Mouse (Mus musculus): ENCODE data around the gene Tmem151a. TPM values are rescaled to one million over a fixed set of nuclear protein-coding genes. Genes with fewer than 3 reads are reported as not detected.

The Tmem151a gene
- polyA plus RNA-seq, 1 experiment from 2014 or later: 4.8 TPM

DNA sequence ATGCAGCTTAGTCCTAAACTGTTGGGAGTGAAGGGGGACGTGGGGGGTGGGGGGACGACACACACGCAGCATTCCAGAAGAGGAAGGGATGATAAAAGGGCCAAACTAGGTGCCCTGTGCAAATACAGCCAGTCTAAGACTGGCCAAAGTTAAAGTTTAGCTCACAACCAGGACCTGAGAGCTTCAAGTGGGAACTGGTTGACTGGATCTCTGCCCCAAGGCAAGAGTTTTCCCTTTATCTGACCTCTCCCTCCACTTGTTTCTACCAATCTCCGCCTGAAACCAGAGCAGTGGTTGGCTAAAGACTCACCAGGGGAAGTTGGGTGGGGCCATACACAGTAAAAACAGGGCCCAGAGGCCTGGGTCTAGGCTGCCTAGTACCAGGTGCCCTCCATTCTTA, 23.4 kb upstream of the Tmem151a start:
- H3K4me2 ChIP-seq: no peak overlapping the region
- H3K4me1 ChIP-seq: peaks cover 25% of the 10 kb centered on the region
- ATAC-seq (ENCODE audit: extremely low read depth, insufficient number of reproducible peaks, low FRiP score, low TSS enrichment): no peak
- peaks cover 66% of the 10 kb centered on the region for H3K36me3 ChIP-seq
- no peak overlapping the region; the same call in 1 of the 2 replicates for H3K27ac ChIP-seq (replicated peaks)
- H3K9ac ChIP-seq: peak overlapping the region; percentile 16; the same call in 1 of the 2 replicates
- no peak overlapping the region for H3K4me3 ChIP-seq
- WGBS: 27% methylated on average over 4 of the region's 4 CpGs
- no peaks in the 10 kb centered on the region for H3K9me3 ChIP-seq
- H3K27me3 ChIP-seq (replicated peaks): no peaks in the 10 kb centered on the region

DNA sequence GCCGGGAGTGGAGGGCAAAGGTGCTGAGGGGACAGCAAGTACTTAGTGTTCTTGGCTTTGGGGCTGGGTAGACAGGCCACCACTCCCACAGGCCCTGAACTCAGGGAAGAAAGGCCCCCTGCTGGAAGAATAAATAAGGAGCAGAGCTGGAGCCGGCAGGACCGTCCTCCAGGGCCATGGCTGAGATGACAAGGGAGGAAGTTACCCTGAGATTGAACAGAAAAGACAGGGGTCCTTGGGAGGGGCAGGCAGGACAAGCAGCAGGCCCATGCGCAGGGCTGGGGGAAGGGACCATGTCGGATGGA, 22.9 kb upstream of the Tmem151a start:
- H3K4me3 ChIP-seq: no peak overlapping the region
- peaks cover 66% of the 10 kb centered on the region for H3K36me3 ChIP-seq
- no peak for ATAC-seq (ENCODE audit: extremely low read depth, insufficient number of reproducible peaks, low FRiP score, low TSS enrichment)
- peaks cover 25% of the 10 kb centered on the region for H3K4me1 ChIP-seq
- H3K4me2 ChIP-seq: no peak overlapping the region
- WGBS: 20% methylated on average over 5 of the region's 5 CpGs
- no peak overlapping the region for H3K9ac ChIP-seq
- no peaks in the 10 kb centered on the region for H3K9me3 ChIP-seq
- no peak overlapping the region; the same call in 1 of the 2 replicates for H3K27ac ChIP-seq (replicated peaks)
- no peaks in the 10 kb centered on the region for H3K27me3 ChIP-seq (replicated peaks)

DNA sequence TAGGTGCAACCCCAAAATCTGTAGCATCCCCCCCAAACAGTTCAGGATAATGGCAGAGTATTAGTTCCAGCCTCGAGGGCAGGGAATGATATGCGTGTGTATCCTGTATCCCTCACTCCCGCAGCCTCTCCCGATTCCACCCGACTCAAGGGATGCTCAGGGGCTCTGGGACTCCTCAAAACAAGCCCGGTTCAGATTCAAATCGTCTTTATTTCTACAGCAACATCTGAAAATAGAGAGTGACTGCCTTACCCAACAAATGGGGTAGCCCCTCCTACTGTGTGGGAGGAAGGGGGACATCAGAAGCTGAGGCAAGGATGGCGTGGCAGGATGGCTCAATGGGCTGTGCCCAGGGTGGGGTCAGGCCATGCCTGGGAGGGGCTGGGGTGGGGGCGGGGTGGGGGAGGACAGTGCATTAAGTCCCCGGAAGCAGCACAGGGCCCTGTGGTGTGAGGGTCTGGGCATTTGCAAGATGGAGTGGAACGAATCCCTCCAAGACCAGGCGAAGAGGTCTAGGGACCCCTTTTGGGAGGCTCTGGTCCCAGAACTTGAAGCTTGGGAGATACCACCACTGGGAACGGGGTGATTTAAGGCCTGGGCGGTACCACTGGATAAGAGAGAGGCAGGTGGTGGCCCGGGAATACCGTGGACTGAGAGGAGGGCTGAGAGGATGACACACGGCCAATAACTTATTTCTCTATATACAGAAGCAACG, 22.4 kb upstream of the Tmem151a start:
- ATAC-seq (ENCODE audit: extremely low read depth, insufficient number of reproducible peaks, low FRiP score, low TSS enrichment): no peak
- WGBS: 67% methylated on average over 18 of the region's 18 CpGs
- H3K4me3 ChIP-seq: peak overlapping the region; percentile 4; the same call in 1 of the 2 replicates
- no peaks in the 10 kb centered on the region for H3K27me3 ChIP-seq (replicated peaks)
- H3K4me1 ChIP-seq: peaks cover 25% of the 10 kb centered on the region
- no peaks in the 10 kb centered on the region for H3K9me3 ChIP-seq
- H3K9ac ChIP-seq: peak overlapping the region; percentile 62; the same call in 1 of the 2 replicates
- H3K4me2 ChIP-seq: peak overlapping the region; percentile 97
- H3K27ac ChIP-seq (replicated peaks): no peak overlapping the region
- peaks cover 67% of the 10 kb centered on the region for H3K36me3 ChIP-seq

DNA sequence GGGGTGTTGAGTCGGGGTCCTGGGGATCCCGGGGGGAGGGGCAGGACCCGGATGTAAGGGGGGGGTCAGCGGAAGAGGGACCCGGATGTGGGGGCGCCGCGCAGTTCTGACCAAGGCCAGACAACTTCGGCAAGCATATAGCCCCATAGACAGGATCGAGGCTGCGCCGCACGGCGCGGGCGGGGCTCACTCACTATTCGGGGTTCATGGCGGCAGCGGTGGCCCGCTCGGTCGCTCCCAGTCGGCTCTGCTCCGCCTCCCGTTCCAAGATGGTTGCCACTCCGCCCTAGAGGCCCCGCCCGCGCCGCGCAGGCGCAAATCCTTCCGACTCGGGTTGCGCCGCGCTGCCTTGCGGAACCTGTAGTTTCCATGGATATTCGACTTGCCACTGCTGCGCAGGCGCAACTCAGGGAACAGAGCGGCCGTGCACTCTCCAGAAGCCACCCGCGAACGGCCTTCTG, 21.4 kb upstream of the Tmem151a start, which contains the start of gene Rab1b:
TSS of gene Rab1b (minus strand) at position 342 of the 461 bp plus-strand sequence.
- peaks cover 25% of the 10 kb centered on the region for H3K4me1 ChIP-seq
- H3K4me3 ChIP-seq: peak within 1 kb of the TSS; percentile 88
- WGBS: under 1% methylated on average over 46 of the region's 46 CpGs
- H3K27ac ChIP-seq (replicated peaks): peak within 1 kb of the TSS; percentile 94
- H3K27me3 ChIP-seq (replicated peaks): no peaks in the 10 kb centered on the region
- H3K9me3 ChIP-seq: no peaks in the 10 kb centered on the region
- peak within 1 kb of the TSS; percentile 97 for H3K4me2 ChIP-seq
- H3K36me3 ChIP-seq: peaks cover 67% of the 10 kb centered on the region
- peak within 1 kb of the TSS; percentile 95 for H3K9ac ChIP-seq
- ATAC-seq (ENCODE audit: extremely low read depth, insufficient number of reproducible peaks, low FRiP score, low TSS enrichment): peak; percentile 83

GRCm38 (mm10) chr19:5106074-5106473, 20.7 kb upstream of the Tmem151a start:
- Histone ChIP-seq H3K4me2 (peak overlapping the region; percentile 97), H3K4me3 (peak overlapping the region; percentile 88), H3K36me3 (peaks cover 67% of the 10 kb centered on the region), H3K9me3 (no peaks in the 10 kb centered on the region), H3K27ac (replicated peaks) (peak overlapping the region; percentile 94), H3K27me3 (replicated peaks) (no peaks in the 10 kb centered on the region), H3K4me1 (peaks cover 26% of the 10 kb centered on the region), H3K9ac (peak overlapping the region; percentile 95)
- ATAC-seq (ENCODE audit: extremely low read depth, insufficient number of reproducible peaks, low FRiP score, low TSS enrichment): no peak
- 9% methylated on average over 9 of the region's 9 CpGs for WGBS

DNA sequence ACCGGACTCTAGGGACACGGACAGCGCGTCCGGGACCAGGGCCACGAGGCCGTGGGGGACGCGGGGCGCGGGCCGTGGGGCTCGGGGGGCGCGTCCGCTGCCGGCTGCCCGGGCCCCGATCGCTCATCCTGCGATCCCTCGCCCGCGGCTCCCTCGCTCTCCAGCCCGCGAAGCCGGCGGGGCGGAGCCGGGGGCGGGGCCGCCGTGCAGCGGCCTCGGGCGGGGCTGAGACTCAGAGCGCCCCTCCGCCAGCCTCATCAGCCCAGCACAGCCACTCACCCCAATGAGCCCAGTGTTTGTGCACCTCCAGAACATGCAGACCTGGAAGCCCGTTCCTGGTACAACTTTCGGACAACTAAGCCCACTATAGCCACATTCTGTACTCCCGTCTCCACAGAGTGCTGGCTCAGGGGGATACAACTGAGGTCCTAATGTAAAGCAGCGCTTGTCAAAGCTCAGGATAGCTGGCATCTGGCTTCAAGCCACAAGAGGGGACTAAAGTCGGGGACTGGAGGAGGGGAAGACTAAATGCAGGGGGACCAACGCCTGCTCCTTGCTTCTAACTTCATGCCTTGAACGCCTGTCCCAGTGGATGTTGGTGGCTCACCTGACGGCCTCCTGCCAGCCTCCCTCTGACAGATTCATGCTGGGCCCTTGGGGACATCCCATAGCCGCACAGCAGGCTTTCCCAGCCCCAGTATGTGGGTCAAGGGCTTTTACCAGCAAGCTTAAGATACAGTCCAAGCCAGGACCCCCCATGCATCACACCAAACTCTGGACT, 13.2 kb upstream of the Tmem151a start, which contains the start of gene Cnih2:
TSS of gene Cnih2 (minus strand) at position 159 of the 781 bp plus-strand sequence.
- H3K4me1 ChIP-seq: peaks cover 66% of the 10 kb centered on the region
- peak within 1 kb of the TSS; percentile 58 for H3K4me3 ChIP-seq
- 0 out of 2 replicates have a peak, but pooled peaks have one; percentile 39 for ATAC-seq (ENCODE audit: extremely low read depth, insufficient number of reproducible peaks, low FRiP score, low TSS enrichment)
- peaks cover 48% of the 10 kb centered on the region for H3K36me3 ChIP-seq
- H3K9ac ChIP-seq: peak within 1 kb of the TSS; percentile 89
- H3K27me3 ChIP-seq (replicated peaks): peaks cover 15% of the 10 kb centered on the region; the same call in 1 of the 2 replicates
- H3K4me2 ChIP-seq: peak within 1 kb of the TSS; percentile 93
- no peaks in the 10 kb centered on the region for H3K9me3 ChIP-seq
- H3K27ac ChIP-seq (replicated peaks): peak within 1 kb of the TSS; percentile 28; the same call in 1 of the 2 replicates
- WGBS: 2% methylated on average over 40 of the region's 48 CpGs

DNA sequence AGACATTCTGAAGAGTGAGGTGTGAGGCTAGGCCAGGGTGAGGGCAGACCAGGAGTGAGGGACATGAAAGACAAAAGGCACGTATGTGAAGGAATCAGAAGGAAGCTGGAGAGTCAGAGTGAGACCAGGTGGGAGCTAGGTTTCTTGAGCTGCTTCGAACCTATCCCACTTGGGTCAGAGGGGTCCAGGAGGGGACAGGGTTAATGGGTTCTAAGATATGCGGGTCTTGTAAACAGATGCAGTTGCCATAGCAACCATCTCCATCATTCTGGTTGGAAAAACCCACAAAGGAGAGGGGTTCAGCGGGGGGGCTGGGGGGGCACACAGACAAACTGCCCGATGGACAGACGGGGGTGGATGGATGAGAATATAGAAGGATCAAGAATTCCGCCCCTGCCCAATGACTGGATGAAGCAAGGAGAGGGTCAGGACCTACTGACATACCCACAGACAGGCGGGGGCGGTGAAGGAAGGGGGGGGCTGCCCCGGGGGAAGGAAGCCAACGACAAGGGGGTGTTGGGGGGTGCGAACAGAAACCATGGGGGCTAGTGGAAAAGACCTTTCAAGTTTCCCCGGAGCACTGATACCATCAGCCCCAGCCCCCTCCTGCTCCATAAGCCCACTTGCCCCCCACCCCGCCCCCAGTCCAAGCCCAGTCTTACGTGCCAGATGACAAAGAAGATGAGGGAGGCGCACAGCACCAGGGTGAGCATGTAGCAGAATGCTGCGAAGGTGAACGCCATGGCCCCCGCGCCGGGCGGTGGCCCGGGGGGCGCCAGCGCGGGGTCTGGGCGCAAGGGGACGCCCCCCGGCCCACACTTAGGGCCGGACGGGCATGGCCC, 12.4 kb upstream of the Tmem151a start:
- no peak for ATAC-seq (ENCODE audit: extremely low read depth, insufficient number of reproducible peaks, low FRiP score, low TSS enrichment)
- peak overlapping the region; percentile 58 for H3K4me3 ChIP-seq
- H3K36me3 ChIP-seq: peaks cover 48% of the 10 kb centered on the region
- peaks cover 68% of the 10 kb centered on the region for H3K4me1 ChIP-seq
- H3K9me3 ChIP-seq: no peaks in the 10 kb centered on the region
- H3K27ac ChIP-seq (replicated peaks): no peak overlapping the region
- H3K4me2 ChIP-seq: peak overlapping the region; percentile 93
- WGBS: 5% methylated on average over 30 of the region's 31 CpGs
- H3K9ac ChIP-seq: peak overlapping the region; percentile 89
- peaks cover 15% of the 10 kb centered on the region; the same call in 1 of the 2 replicates for H3K27me3 ChIP-seq (replicated peaks)

DNA sequence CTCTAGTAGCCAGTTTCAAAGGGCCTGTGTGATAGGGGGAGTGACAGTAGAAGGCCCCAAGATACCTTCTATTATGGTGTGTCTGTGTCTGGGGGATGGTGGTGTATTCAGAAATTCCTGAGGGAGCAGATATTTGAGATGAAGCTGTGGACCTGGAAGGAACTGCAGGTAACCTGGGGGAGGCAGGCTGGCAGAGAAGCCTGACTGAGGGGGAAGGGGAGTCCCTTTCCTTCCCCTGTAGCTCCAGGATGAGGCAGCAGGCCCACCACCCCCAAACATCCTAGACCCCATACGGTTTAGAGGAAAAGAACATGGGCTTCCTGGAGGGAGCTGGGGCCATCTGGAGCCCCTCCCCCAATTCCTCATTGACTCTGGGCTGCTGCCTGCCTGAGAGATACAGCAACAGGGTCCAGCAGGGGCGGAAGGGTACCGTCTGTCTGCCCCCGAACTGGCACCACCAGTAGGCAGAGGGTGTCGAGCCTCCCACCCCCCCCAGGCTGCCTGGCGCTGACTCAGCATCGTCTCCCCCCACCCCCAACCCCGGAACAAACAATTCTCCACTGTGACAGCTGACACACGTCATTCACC, 10.7 kb upstream of the Tmem151a start:
- peak overlapping the region; percentile 34 for H3K9ac ChIP-seq
- peaks cover 48% of the 10 kb centered on the region for H3K36me3 ChIP-seq
- H3K27me3 ChIP-seq (replicated peaks): peaks cover 15% of the 10 kb centered on the region; the same call in 1 of the 2 replicates
- H3K9me3 ChIP-seq: no peaks in the 10 kb centered on the region
- whole genome bisulfite sequencing: 6% methylated on average over 9 of the region's 9 CpGs
- no peak for ATAC-seq (ENCODE audit: extremely low read depth, insufficient number of reproducible peaks, low FRiP score, low TSS enrichment)
- H3K27ac ChIP-seq (replicated peaks): no peak overlapping the region
- peak overlapping the region; percentile 93; the same call in 1 of the 2 replicates for H3K4me2 ChIP-seq
- no peak overlapping the region for H3K4me3 ChIP-seq
- peaks cover 65% of the 10 kb centered on the region for H3K4me1 ChIP-seq

- Histone ChIP-seq H3K4me2 (no peak overlapping the region), H3K36me3 (peaks cover 48% of the 10 kb centered on the region), H3K27ac (replicated peaks) (no peak overlapping the region), H3K27me3 (replicated peaks) (peaks cover 15% of the 10 kb centered on the region; the same call in 1 of the 2 replicates), H3K9me3 (no peaks in the 10 kb centered on the region), H3K4me1 (peaks cover 56% of the 10 kb centered on the region), H3K9ac (0 out of 2 replicates have a peak overlapping the region, but pooled peaks have one; percentile 28), H3K4me3 (no peak overlapping the region)
- WGBS: 37% methylated on average over 11 of the region's 11 CpGs
- ATAC-seq (ENCODE audit: extremely low read depth, insufficient number of reproducible peaks, low FRiP score, low TSS enrichment): no peak
Observed at GRCm38 (mm10) chr19:5094746-5095417, 9.6 kb upstream of the Tmem151a start.

- H3K9ac ChIP-seq: peak overlapping the region; percentile 17; the same call in 1 of the 2 replicates
- H3K4me1 ChIP-seq: peaks cover 60% of the 10 kb centered on the region
- no peak overlapping the region for H3K4me2 ChIP-seq
- no peak overlapping the region for H3K27ac ChIP-seq (replicated peaks)
- no peak overlapping the region for H3K4me3 ChIP-seq
- WGBS: 0% methylated on average over 21 of the region's 21 CpGs
- no peaks in the 10 kb centered on the region for H3K9me3 ChIP-seq
- peaks cover 46% of the 10 kb centered on the region for H3K36me3 ChIP-seq
- H3K27me3 ChIP-seq (replicated peaks): peaks cover 15% of the 10 kb centered on the region; the same call in 1 of the 2 replicates
- ATAC-seq (ENCODE audit: extremely low read depth, insufficient number of reproducible peaks, low FRiP score, low TSS enrichment): peak; percentile 35; the same call in 1 of the 2 replicates
Observed at GRCm38 (mm10) chr19:5094243-5094632, 8.9 kb upstream of the Tmem151a start.
